11 mouse cellular contexts compared by ENCODE assay signal in genomic region chr6:124913214-124913613, GRCm38 (mm10). TPM values are rescaled to one million over a fixed set of nuclear protein-coding genes. Genes with fewer than 3 reads are reported as not detected.
DNase-seq lines count a peak whose midpoint lies in the region; ATAC-seq and TF ChIP-seq lines count a peak whose summit lies in the region.
"Had no signal": no experiment of that assay in that cellular context is flagged by ENCODE, and none has a peak within 500 bp of the region (broad histone marks: within the 10 kb centered on the region; RNA-seq: fewer than 3 reads in every experiment).

No protein-coding gene starts in this region.

- no peak overlapping the region for H3K9ac ChIP-seq in kidney, embryonic 14.5 days (ENCODE audit: low read depth, low read length)
- no peak overlapping the region for H3K9ac ChIP-seq in hindbrain, embryonic 11.5 days (ENCODE audit: low read depth, low read length)
- H3K9ac ChIP-seq in midbrain, embryonic 14.5 days (replicated peaks; ENCODE audit: low read length), result no peak overlapping the region
- H3K9ac ChIP-seq: lung, embryonic 15.5 days had no signal

- no peak for ATAC-seq in kidney, embryonic 14.5 days (ENCODE audit: low FRiP score, low TSS enrichment)
- ATAC-seq in hindbrain, embryonic 11.5 days (ENCODE audit: low FRiP score), result no peak
- no peak for ATAC-seq in midbrain, embryonic 14.5 days (ENCODE audit: low FRiP score, low TSS enrichment)

- TF ChIP-seq CTCF in kidney, adult 2 months (conservative IDR thresholded peaks at IDR 0.05; ENCODE audit: insufficient read depth, insufficient read length, low read depth, low read length), result no peak

- H3K27ac ChIP-seq in kidney, adult 2 months (ENCODE audit: insufficient read depth, low read depth, low read length), result no peak overlapping the region
- no peak overlapping the region for H3K27ac ChIP-seq in kidney, embryonic 14.5 days (ENCODE audit: low read depth, low read length)
- no peak overlapping the region for H3K27ac ChIP-seq in hindbrain, embryonic 11.5 days (ENCODE audit: low read depth, low read length)
- peak overlapping the region; percentile 10 for H3K27ac ChIP-seq in midbrain, embryonic 14.5 days (replicated peaks; ENCODE audit: low read depth, low read length)

- no peak overlapping the region for H3K4me2 ChIP-seq in kidney, embryonic 14.5 days (replicated peaks; ENCODE audit: low read depth, low read length)
- H3K4me2 ChIP-seq in hindbrain, embryonic 11.5 days (replicated peaks; ENCODE audit: low read depth, low read length), result no peak overlapping the region
- H3K4me2 ChIP-seq in midbrain, embryonic 14.5 days (ENCODE audit: low read length), result no peak overlapping the region; the same call in 1 of the 2 replicates
- H3K4me2 ChIP-seq: lung, embryonic 15.5 days had no signal

- 33% methylated on average over 6 of the region's 6 CpGs for WGBS in kidney, adult 2 months
- WGBS in kidney, embryonic 14.5 days, result 60% methylated on average over 6 of the region's 6 CpGs
- 71% methylated on average over 6 of the region's 6 CpGs for WGBS in hindbrain, embryonic 11.5 days
- 64% methylated on average over 6 of the region's 6 CpGs for WGBS in midbrain, embryonic 14.5 days

- peak; percentile 31 for DNase-seq in kidney, adult 2 months
- peak; percentile 31 for DNase-seq in MN1 (ENCODE audit: low spot score)
- peak; percentile 26 for DNase-seq in hindbrain, embryonic 11.5 days (ENCODE audit: low spot score)
- no peak for DNase-seq in midbrain, embryonic 14.5 days
- DNase-seq in right cerebral cortex, postnatal 10 days (ENCODE audit: low spot score in 2 of 2), result no peak
- DNase-seq in ovary, postnatal 14 days (ENCODE audit: low spot score), result no peak
- DNase-seq: embryo, embryonic 11 days; heart, postnatal 36 days had no signal

- H3K4me3 ChIP-seq in kidney, adult 2 months (ENCODE audit: insufficient read depth, low read depth, low read length), result no peak overlapping the region
- H3K4me3 ChIP-seq in kidney, embryonic 14.5 days (ENCODE audit: low read length), result no peak overlapping the region
- no peak overlapping the region for H3K4me3 ChIP-seq in hindbrain, embryonic 11.5 days (ENCODE audit: low read depth, low read length)
- H3K4me3 ChIP-seq in midbrain, embryonic 14.5 days (replicated peaks; ENCODE audit: low read depth, low read length), result no peak overlapping the region
- H3K4me3 ChIP-seq: lung, embryonic 15.5 days had no signal

- peaks cover 3% of the 10 kb centered on the region; the same call in 1 of the 2 replicates for H3K36me3 ChIP-seq in kidney, adult 2 months (ENCODE audit: control insufficient read depth, insufficient read depth, low read length)
- H3K36me3 ChIP-seq in kidney, embryonic 14.5 days (ENCODE audit: control insufficient read depth, insufficient read depth, low read length), result peaks cover 22% of the 10 kb centered on the region
- 0 out of 2 replicates have a peak, but pooled peaks cover 4% of the 10 kb centered on the region for H3K36me3 ChIP-seq in hindbrain, embryonic 11.5 days (ENCODE audit: control insufficient read depth, insufficient read depth, low read length)
- peaks cover 30% of the 10 kb centered on the region for H3K36me3 ChIP-seq in midbrain, embryonic 14.5 days (ENCODE audit: control insufficient read depth, insufficient read depth, low read length)

- no peaks in the 10 kb centered on the region for H3K9me3 ChIP-seq in kidney, embryonic 14.5 days (ENCODE audit: control insufficient read depth, low read length)
- H3K9me3 ChIP-seq in hindbrain, embryonic 11.5 days (ENCODE audit: control insufficient read depth, low read length), result no peaks in the 10 kb centered on the region
- H3K9me3 ChIP-seq in midbrain, embryonic 14.5 days (ENCODE audit: control insufficient read depth, low read length), result no peaks in the 10 kb centered on the region
- H3K9me3 ChIP-seq: lung, embryonic 15.5 days had no signal

- H3K4me1 ChIP-seq in kidney, adult 2 months (ENCODE audit: control insufficient read depth, insufficient read depth, low read length), result peaks cover 15% of the 10 kb centered on the region
- peaks cover 34% of the 10 kb centered on the region for H3K4me1 ChIP-seq in kidney, embryonic 14.5 days (ENCODE audit: control insufficient read depth, insufficient read depth, low read length)
- peaks cover 23% of the 10 kb centered on the region for H3K4me1 ChIP-seq in hindbrain, embryonic 11.5 days (replicated peaks; ENCODE audit: control insufficient read depth, insufficient read depth, low read length)
- H3K4me1 ChIP-seq in midbrain, embryonic 14.5 days (ENCODE audit: control insufficient read depth, insufficient read depth, low read length), result peaks cover 38% of the 10 kb centered on the region

- H3K27me3 ChIP-seq in kidney, adult 2 months (replicated peaks; ENCODE audit: control insufficient read depth, insufficient read depth, low read length), result no peaks in the 10 kb centered on the region
- 0 out of 2 replicates have a peak, but pooled peaks cover 3% of the 10 kb centered on the region for H3K27me3 ChIP-seq in kidney, embryonic 14.5 days (ENCODE audit: control insufficient read depth, insufficient read depth, low read length)
- peaks cover 5% of the 10 kb centered on the region; the same call in 1 of the 2 replicates for H3K27me3 ChIP-seq in hindbrain, embryonic 11.5 days (ENCODE audit: control insufficient read depth, insufficient read depth, low read length)
- H3K27me3 ChIP-seq in midbrain, embryonic 14.5 days (ENCODE audit: control insufficient read depth, insufficient read depth, low read length), result 0 out of 2 replicates have a peak, but pooled peaks cover 4% of the 10 kb centered on the region

- no peak for TF ChIP-seq POLR2A in kidney, adult 2 months (IDR thresholded peaks at IDR 0.05; ENCODE audit: low read depth, low read length)

RNA-seq across cellular contexts. Expression of gene Lag3, which starts 1.7 kb away (rescaled TPM):
- 0.80 and 1.5 TPM in 2 replicates for polyA plus RNA-seq in kidney, adult 2 months (2012; rRNA removed)
- polyA plus RNA-seq in kidney, embryonic 14.5 days (2014; fragmentation: Nextera tagmentation; extraction: Ambion mirVana), result 1.6 and 1.7 TPM in 2 replicates
- polyA plus RNA-seq in hindbrain, embryonic 11.5 days (2014; fragmentation: Nextera tagmentation; extraction: Ambion mirVana), result 1.2 and 2.5 TPM in 2 replicates
- 3.3 and 3.5 TPM in 2 replicates for polyA plus RNA-seq in midbrain, embryonic 14.5 days (2014; fragmentation: Nextera tagmentation; extraction: Ambion mirVana)

RNA-seq across cellular contexts. Expression of gene Ptms, which starts 6.7 kb away (rescaled TPM):
- polyA plus RNA-seq in kidney, adult 2 months (2012; rRNA removed), result 1,732 and 2,839 TPM in 2 replicates
- polyA plus RNA-seq in kidney, embryonic 14.5 days (2014; fragmentation: Nextera tagmentation; extraction: Ambion mirVana), result 219 and 295 TPM in 2 replicates
- 321 and 337 TPM in 2 replicates for polyA plus RNA-seq in hindbrain, embryonic 11.5 days (2014; fragmentation: Nextera tagmentation; extraction: Ambion mirVana)
- polyA plus RNA-seq in midbrain, embryonic 14.5 days (2014; fragmentation: Nextera tagmentation; extraction: Ambion mirVana), result 749 and 823 TPM in 2 replicates

RNA-seq across cellular contexts. Expression of gene Mlf2, which starts 18.0 kb away (rescaled TPM):
- 402 and 403 TPM in 2 replicates for polyA plus RNA-seq in kidney, adult 2 months (2012; rRNA removed)
- 396 and 402 TPM in 2 replicates for polyA plus RNA-seq in kidney, embryonic 14.5 days (2014; fragmentation: Nextera tagmentation; extraction: Ambion mirVana)
- polyA plus RNA-seq in hindbrain, embryonic 11.5 days (2014; fragmentation: Nextera tagmentation; extraction: Ambion mirVana), result 443 and 465 TPM in 2 replicates
- 535 and 570 TPM in 2 replicates for polyA plus RNA-seq in midbrain, embryonic 14.5 days (2014; fragmentation: Nextera tagmentation; extraction: Ambion mirVana)

RNA-seq across cellular contexts. Expression of gene Cd4, which starts 25.2 kb away (rescaled TPM):
- 0.57 and 4.3 TPM in 2 replicates for polyA plus RNA-seq in kidney, adult 2 months (2012; rRNA removed)
- polyA plus RNA-seq in kidney, embryonic 14.5 days (2014; fragmentation: Nextera tagmentation; extraction: Ambion mirVana), result 0.16 TPM in 1 of 2 replicates, not detected in the other
- polyA plus RNA-seq in hindbrain, embryonic 11.5 days (2014; fragmentation: Nextera tagmentation; extraction: Ambion mirVana), result 0.19 TPM in 1 of 2 replicates, not detected in the other
- polyA plus RNA-seq in midbrain, embryonic 14.5 days (2014; fragmentation: Nextera tagmentation; extraction: Ambion mirVana), result 0.11 and 0.27 TPM in 2 replicates
- polyA plus RNA-seq: neural tube, embryonic 11.5 days had no signal

RNA-seq across cellular contexts. Expression of gene Gpr162, which starts 49.4 kb away (rescaled TPM):
- 4.0 and 5.6 TPM in 2 replicates for polyA plus RNA-seq in kidney, adult 2 months (2012; rRNA removed)
- polyA plus RNA-seq in kidney, embryonic 14.5 days (2014; fragmentation: Nextera tagmentation; extraction: Ambion mirVana), result 0.55 and 1.1 TPM in 2 replicates
- polyA plus RNA-seq in hindbrain, embryonic 11.5 days (2014; fragmentation: Nextera tagmentation; extraction: Ambion mirVana), result 1.9 and 2.3 TPM in 2 replicates
- polyA plus RNA-seq in midbrain, embryonic 14.5 days (2014; fragmentation: Nextera tagmentation; extraction: Ambion mirVana), result 14.7 and 34.9 TPM in 2 replicates

Comparison
In these comparisons a context has a peak if more than half of its experiments do, and no peak if none do; other contexts are left out.
1. DNase-seq: peak in kidney, adult 2 months (single experiment), MN1 (single experiment) and hindbrain, embryonic 11.5 days (single experiment); none in midbrain, embryonic 14.5 days (single experiment), right cerebral cortex, postnatal 10 days (0 of 2) and ovary, postnatal 14 days (single experiment).